Comparison of ENCODE assay signal across 8 mouse cellular contexts in the genomic region with DNA sequence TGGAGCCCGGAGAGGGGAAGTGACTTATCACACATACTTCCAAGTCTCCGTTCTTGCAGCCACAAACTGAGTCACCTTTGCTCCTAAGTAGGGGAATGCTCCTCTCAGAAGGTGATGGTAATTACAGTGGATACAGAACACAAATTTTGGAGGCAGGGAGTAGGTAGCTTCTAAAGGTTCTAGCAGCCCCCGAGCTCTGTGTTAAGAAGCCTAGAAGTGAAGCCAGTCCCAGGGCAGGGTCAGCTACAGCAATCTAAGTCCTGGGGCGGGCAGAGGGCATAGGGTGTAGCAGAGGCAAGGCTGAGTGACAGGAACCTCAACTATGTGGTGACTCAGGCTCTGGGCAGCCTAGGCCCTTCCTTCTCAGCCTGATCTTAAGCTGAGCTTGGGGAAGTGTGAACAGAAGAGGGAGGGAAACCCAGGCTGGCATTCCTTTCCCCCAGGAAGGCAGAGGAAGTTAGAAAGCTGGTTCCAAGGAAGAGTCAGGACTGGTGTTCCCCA. TPM values are rescaled to one million over a fixed set of nuclear protein-coding genes. Genes with fewer than 3 reads are reported as not detected.
DNase-seq lines count a peak whose midpoint lies in the region; ATAC-seq lines count a peak whose summit lies in the region.

No protein-coding gene starts in this region.

- no peak for DNase-seq in midbrain, embryonic 10.5 days (ENCODE audit: low spot score)
- DNase-seq in induced T-regulatory cell, adult 2 months (ENCODE audit: low read depth), result peak; percentile 68
- peak; percentile 58 to 67 for DNase-seq in natural killer cell, adult 2 months (ENCODE audit: low spot score in 2 of 2)
- no peak for DNase-seq in thymus, postnatal 25 days
- DNase-seq in cerebellum, adult 11-12 months, result no peak
- DNase-seq in embryo, embryonic 11 days, result no peak

- H3K27ac ChIP-seq in midbrain, embryonic 10.5 days (replicated peaks), result peak overlapping the region; percentile 70
- H3K27ac ChIP-seq in midbrain, embryonic 16.5 days (ENCODE audit: low read length), result no peak overlapping the region
- peak overlapping the region; percentile 48 for H3K27ac ChIP-seq in brown adipose tissue, adult 24 weeks (replicated peaks; ENCODE audit: low read depth, low read length)

- H3K27me3 ChIP-seq in midbrain, embryonic 10.5 days (ENCODE audit: low read depth, poor library complexity, severe bottlenecking), result peaks cover 15% of the 10 kb centered on the region
- no peaks in the 10 kb centered on the region for H3K27me3 ChIP-seq in midbrain, embryonic 16.5 days (ENCODE audit: control insufficient read depth, insufficient read depth, low read depth, low read length)

- 60% methylated on average over 4 of the region's 4 CpGs for WGBS in midbrain, embryonic 10.5 days
- WGBS in midbrain, embryonic 16.5 days, result 59% methylated on average over 4 of the region's 4 CpGs

- no peak overlapping the region for H3K4me2 ChIP-seq in midbrain, embryonic 16.5 days (ENCODE audit: low read length)

- no peaks in the 10 kb centered on the region for H3K9me3 ChIP-seq in midbrain, embryonic 10.5 days (replicated peaks)
- H3K9me3 ChIP-seq in midbrain, embryonic 16.5 days (replicated peaks; ENCODE audit: control insufficient read depth, low read length, poor library complexity, severe bottlenecking), result no peaks in the 10 kb centered on the region

- no peak overlapping the region for H3K4me3 ChIP-seq in midbrain, embryonic 10.5 days
- no peak overlapping the region for H3K4me3 ChIP-seq in midbrain, embryonic 16.5 days (ENCODE audit: low read depth, low read length)
- no peak overlapping the region for H3K4me3 ChIP-seq in brown adipose tissue, adult 24 weeks (ENCODE audit: insufficient read depth, low read depth, low read length)

- H3K9ac ChIP-seq in midbrain, embryonic 16.5 days (ENCODE audit: low read depth, low read length), result no peak overlapping the region

- ATAC-seq in midbrain, embryonic 16.5 days, result no peak

- H3K4me1 ChIP-seq in midbrain, embryonic 10.5 days, result peaks cover 42% of the 10 kb centered on the region
- H3K4me1 ChIP-seq in midbrain, embryonic 16.5 days (ENCODE audit: control insufficient read depth, insufficient read depth, low read length), result peaks cover 22% of the 10 kb centered on the region
- peaks cover 19% of the 10 kb centered on the region for H3K4me1 ChIP-seq in brown adipose tissue, adult 24 weeks (ENCODE audit: control insufficient read depth, insufficient read depth, insufficient read length, low read length)

- H3K36me3 ChIP-seq in midbrain, embryonic 10.5 days, result peaks cover 36% of the 10 kb centered on the region
- H3K36me3 ChIP-seq in midbrain, embryonic 16.5 days (ENCODE audit: control insufficient read depth, insufficient read depth, low read length), result peaks cover 11% of the 10 kb centered on the region

RNA-seq across cellular contexts. Expression of a gene that starts 5.9 kb away (rescaled TPM):
- polyA plus RNA-seq in midbrain, embryonic 10.5 days (2016; fragmentation: Nextera tagmentation; extraction: Ambion mirVana), result 6.6 and 8.8 TPM in 2 replicates
- 2.7 and 3.2 TPM in 2 replicates for polyA plus RNA-seq in midbrain, embryonic 16.5 days (2015; fragmentation: Nextera tagmentation; extraction: Ambion mirVana)
- polyA plus RNA-seq in brown adipose tissue, adult 24 weeks (2012; ENCODE audit: insufficient read depth, insufficient read length, missing spikeins), result 133 and 177 TPM in 2 replicates

RNA-seq across cellular contexts. Expression of a gene that starts 16.4 kb away (rescaled TPM):
- polyA plus RNA-seq in midbrain, embryonic 10.5 days (2016; fragmentation: Nextera tagmentation; extraction: Ambion mirVana), result 438 and 514 TPM in 2 replicates
- 283 and 293 TPM in 2 replicates for polyA plus RNA-seq in midbrain, embryonic 16.5 days (2015; fragmentation: Nextera tagmentation; extraction: Ambion mirVana)
- 134 and 135 TPM in 2 replicates for polyA plus RNA-seq in brown adipose tissue, adult 24 weeks (2012; ENCODE audit: insufficient read depth, insufficient read length, missing spikeins)

RNA-seq across cellular contexts. Expression of a gene that starts 29.6 kb away (rescaled TPM):
- 36.5 and 40.2 TPM in 2 replicates for polyA plus RNA-seq in midbrain, embryonic 10.5 days (2016; fragmentation: Nextera tagmentation; extraction: Ambion mirVana)
- 25.6 and 26.2 TPM in 2 replicates for polyA plus RNA-seq in midbrain, embryonic 16.5 days (2015; fragmentation: Nextera tagmentation; extraction: Ambion mirVana)
- polyA plus RNA-seq in brown adipose tissue, adult 24 weeks (2012; ENCODE audit: insufficient read depth, insufficient read length, missing spikeins), result 6.9 and 7.5 TPM in 2 replicates

RNA-seq across cellular contexts. Expression of a gene that starts 41.5 kb away (rescaled TPM):
- polyA plus RNA-seq in midbrain, embryonic 10.5 days (2016; fragmentation: Nextera tagmentation; extraction: Ambion mirVana), result 178 and 191 TPM in 2 replicates
- 108 and 121 TPM in 2 replicates for polyA plus RNA-seq in midbrain, embryonic 16.5 days (2015; fragmentation: Nextera tagmentation; extraction: Ambion mirVana)
- polyA plus RNA-seq in brown adipose tissue, adult 24 weeks (2012; ENCODE audit: insufficient read depth, insufficient read length, missing spikeins), result 28.2 and 30.6 TPM in 2 replicates

RNA-seq across cellular contexts. Expression of a gene that starts 53.8 kb away (rescaled TPM):
- 22.9 and 23.5 TPM in 2 replicates for polyA plus RNA-seq in midbrain, embryonic 10.5 days (2016; fragmentation: Nextera tagmentation; extraction: Ambion mirVana)
- polyA plus RNA-seq in midbrain, embryonic 16.5 days (2015; fragmentation: Nextera tagmentation; extraction: Ambion mirVana), result 8.6 and 9.1 TPM in 2 replicates
- polyA plus RNA-seq in brown adipose tissue, adult 24 weeks (2012; ENCODE audit: insufficient read depth, insufficient read length, missing spikeins), result 11.6 and 12.9 TPM in 2 replicates

Comparison
In these comparisons a context has a peak if more than half of its experiments do, and no peak if none do; other contexts are left out.
1. DNase-seq: peak in induced T-regulatory cell, adult 2 months (single experiment) and natural killer cell, adult 2 months (2 of 2); none in midbrain, embryonic 10.5 days (single experiment), thymus, postnatal 25 days (single experiment), cerebellum, adult 11-12 months (single experiment) and embryo, embryonic 11 days (single experiment).
2. RNA of a gene that starts 5.9 kb away (polyA plus RNA-seq): 133 to 177 TPM in brown adipose tissue, adult 24 weeks; 6.6 to 8.8 TPM in midbrain, embryonic 10.5 days and 2.7 to 3.2 TPM in midbrain, embryonic 16.5 days; every median in the first group is over 10 times any median in the second.